Mouse (Mus musculus) heart, embryonic 14.5 days (tissue): Measurements from ENCODE around the gene Selenoh. TPM values are rescaled to one million over a fixed set of nuclear protein-coding genes. Genes with fewer than 3 reads are reported as not detected.

ENCODE experiments used
- ATAC-seq: fragments of 200-750 bp; cut with Nextera tagmentation; 2 replicates; pipeline ENCODE4 v1.8.0; 2017; ENCODE audit warnings: low read depth, moderate TSS enrichment; ENCODE audit not compliant: insufficient number of reproducible peaks, insufficient read depth, low FRiP score
- H3K27ac ChIP-seq, 2 experiments: fragments of 200-500 bp in 1 of 2; fragments of 300-500 bp in 1 of 2; sonication (generic) in 1 of 2; replicated peaks in 1 of 2; 2 replicates each; pipeline ENCODE4 v1.5.1; 2012 to 2014; ENCODE audit warnings: low read depth in 2 of 2, low read length in 2 of 2, control low read depth in 1 of 2, mild to moderate bottlenecking in 1 of 2, mixed read lengths in 1 of 2; ENCODE audit not compliant: control insufficient read depth in 1 of 2, insufficient read depth in 1 of 2
- H3K27me3 ChIP-seq: fragments of 300-500 bp; sonication (generic); 2 replicates; pipeline ENCODE4 v1.6.1; 2014; ENCODE audit warnings: mild to moderate bottlenecking, low read length, control low read depth; ENCODE audit not compliant: control insufficient read depth, insufficient read depth
- H3K36me3 ChIP-seq: fragments of 300-500 bp; sonication (generic); 2 replicates; pipeline ENCODE4 v1.6.1; 2014; ENCODE audit warnings: mild to moderate bottlenecking, control low read depth, low read length, mixed read lengths; ENCODE audit not compliant: control insufficient read depth, insufficient read depth
- H3K4me1 ChIP-seq, 2 experiments: fragments of 200-500 bp in 1 of 2; fragments of 300-500 bp in 1 of 2; sonication (generic) in 1 of 2; 2 replicates each; pipeline ENCODE4 v1.6.1; 2012 to 2014; ENCODE audit warnings: low read length in 2 of 2, control low read depth in 1 of 2, mixed read lengths in 1 of 2; ENCODE audit not compliant: control insufficient read depth in 2 of 2, insufficient read depth in 2 of 2
- H3K4me2 ChIP-seq: fragments of 300-500 bp; sonication (generic); 2 replicates; pipeline ENCODE4 v1.6.1; 2014; ENCODE audit warnings: mild to moderate bottlenecking, low read length
- H3K4me3 ChIP-seq, 2 experiments: fragments of 200-500 bp in 1 of 2; fragments of 300-500 bp in 1 of 2; sonication (generic) in 1 of 2; 2 replicates each; pipeline ENCODE4 v1.5.1; 2012 to 2014; ENCODE audit warnings: low read length in 2 of 2, mild to moderate bottlenecking in 2 of 2, control low read depth in 1 of 2, low read depth in 1 of 2, moderate library complexity in 1 of 2; ENCODE audit not compliant: control insufficient read depth in 1 of 2, insufficient read depth in 1 of 2
- H3K9ac ChIP-seq: fragments of 300-500 bp; sonication (generic); 2 replicates; pipeline ENCODE4 v1.6.1; 2014; ENCODE audit warnings: mild to moderate bottlenecking, low read length
- H3K9me3 ChIP-seq: fragments of 300-500 bp; sonication (generic); 2 replicates; pipeline ENCODE4 v1.6.1; 2016; ENCODE audit warnings: low read length, control low read depth; ENCODE audit not compliant: control insufficient read depth
- WGBS: fragments of 180-500 bp; shearing (Covaris S2); extraction: QIAGEN DNeasy Blood & Tissue Kit; methylation state at CpG from one replicate; pipeline ENCODE4 v1.1.7; 2014; 5-methylcytosine and 5-hydroxymethylcytosine counted together
- polyA plus RNA-seq: library from polyadenylated mRNA; unstranded; fragments of >200 nt; fragmentation: Nextera tagmentation; extraction: Ambion mirVana; gene quantifications from 2 replicates; pipeline ENCODE4 v1.2.1, GENCODE M21; 2014

The Selenoh gene
- polyA plus RNA-seq, 1 experiment from 2014 or later = 271 TPM

DNA sequence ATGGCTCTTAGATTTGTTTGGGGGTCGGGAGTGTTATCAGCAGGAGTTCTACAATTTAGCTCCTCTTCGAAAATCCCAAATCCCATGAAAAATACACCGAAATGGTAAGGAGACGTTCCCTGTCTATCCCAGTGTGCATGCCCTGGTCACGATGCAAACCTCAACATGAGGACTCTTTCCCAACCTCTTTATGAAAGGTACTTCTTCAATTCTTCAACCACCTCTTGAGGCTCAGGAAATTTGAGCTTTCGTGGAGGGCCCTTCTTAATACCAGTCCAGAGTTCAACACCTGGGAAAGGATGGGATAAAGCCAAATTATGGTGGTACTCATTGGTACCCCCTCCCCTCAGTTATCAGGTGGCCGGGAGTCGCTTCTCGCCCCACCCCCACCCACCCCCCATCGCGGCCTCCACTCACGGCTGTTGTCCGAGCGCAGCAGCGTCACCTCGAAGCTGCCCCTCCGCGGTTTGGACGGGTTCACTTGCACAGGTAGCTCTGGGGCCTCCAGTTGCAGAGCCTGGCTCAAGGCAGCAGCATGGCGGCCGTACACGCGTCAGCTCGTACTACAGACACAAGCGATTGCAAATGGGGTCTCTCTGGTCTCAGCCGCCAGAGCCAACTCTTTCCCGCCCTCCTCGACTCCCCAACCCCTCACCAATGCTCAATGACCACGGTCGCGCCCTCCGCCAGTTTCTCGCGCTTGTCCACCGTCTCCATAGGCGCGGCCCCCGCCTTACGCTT is 572 bp downstream of the Selenoh start:
- WGBS = 3% methylated on average over 39 of the region's 39 CpGs
- peak; percentile 63 for ATAC-seq
- H3K27ac ChIP-seq = peak overlapping the region; percentile 91 to 95

DNA sequence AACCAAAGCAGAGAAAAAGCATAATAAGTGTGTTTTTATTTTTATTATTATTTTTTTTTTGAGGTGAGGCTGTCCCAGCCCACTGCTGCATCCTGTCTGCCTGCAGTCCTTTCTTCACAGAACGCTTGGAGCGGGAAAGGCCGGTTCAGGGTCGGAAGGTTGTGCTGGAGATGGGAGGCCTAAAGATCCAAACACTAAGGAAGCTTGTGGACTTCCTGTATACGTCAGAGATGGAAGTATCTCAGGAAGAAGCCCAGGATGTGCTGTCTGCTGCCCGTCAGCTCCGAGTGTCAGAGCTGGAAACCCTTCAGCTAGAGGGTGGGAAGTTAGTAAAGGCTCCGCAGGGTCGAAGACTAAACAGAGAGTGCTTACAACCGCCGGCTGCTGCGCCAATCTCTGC is 4.5 kb downstream of the Selenoh start:
- no peak overlapping the region for H3K4me3 ChIP-seq
- H3K27me3 ChIP-seq = no peaks in the 10 kb centered on the region
- peaks cover 14% of the 10 kb centered on the region; the same call in 1 of the 2 replicates for H3K36me3 ChIP-seq
- 45% methylated on average over 12 of the region's 12 CpGs for WGBS
- H3K27ac ChIP-seq = peak overlapping the region; percentile 51 to 58
- peaks cover 6 to 11% of the 10 kb centered on the region in 2 experiments; a peak in 3 of 4 replicates for H3K4me1 ChIP-seq
- no peak for ATAC-seq
- no peak overlapping the region for H3K9ac ChIP-seq
- no peaks in the 10 kb centered on the region for H3K9me3 ChIP-seq
- H3K4me2 ChIP-seq = no peak overlapping the region

More for the DNA sequence above, 572 bp downstream of the Selenoh start:
- no peaks in the 10 kb centered on the region for H3K27me3 ChIP-seq
- H3K9ac ChIP-seq = peak overlapping the region; percentile 97
- H3K36me3 ChIP-seq = peaks cover 42% of the 10 kb centered on the region
- peak overlapping the region; percentile 98 to 99 for H3K4me3 ChIP-seq
- H3K4me1 ChIP-seq = peaks cover 6 to 12% of the 10 kb centered on the region in 2 experiments
- H3K4me2 ChIP-seq = peak overlapping the region; percentile 81
- H3K9me3 ChIP-seq = no peaks in the 10 kb centered on the region

DNA sequence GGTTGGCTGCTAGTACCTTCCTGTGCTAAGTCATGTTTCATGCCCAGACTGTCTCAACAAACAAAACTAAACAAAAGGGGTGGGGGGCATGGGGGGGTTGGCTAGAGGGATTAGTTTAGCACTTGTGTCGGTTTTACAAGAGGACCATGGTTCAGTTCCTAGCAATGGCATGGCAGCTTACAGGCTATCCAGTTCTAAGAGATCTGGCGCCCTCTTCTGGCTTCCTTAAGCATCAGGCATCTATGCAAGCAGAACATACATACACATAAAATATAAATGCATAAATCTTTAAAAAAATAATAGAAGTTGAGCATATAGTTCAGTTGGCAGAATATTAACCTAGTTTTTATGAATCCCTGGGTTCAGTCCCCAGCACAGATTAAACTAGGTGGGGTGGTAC is 7.7 kb downstream of the Selenoh start:
- Histone ChIP-seq H3K9me3 (no peaks in the 10 kb centered on the region), H3K9ac (no peak overlapping the region), H3K4me2 (no peak overlapping the region), H3K36me3 (no peaks in the 10 kb centered on the region; the same call in 1 of the 2 replicates), H3K27me3 (no peaks in the 10 kb centered on the region), H3K4me1 (peaks cover 0 to 6% of the 10 kb centered on the region in 2 experiments; a peak in 1 of 4 replicates), H3K27ac (no peak overlapping the region), H3K4me3 (no peak overlapping the region)
- no peak for ATAC-seq
- 21% methylated on average over 2 of the region's 2 CpGs for WGBS

DNA sequence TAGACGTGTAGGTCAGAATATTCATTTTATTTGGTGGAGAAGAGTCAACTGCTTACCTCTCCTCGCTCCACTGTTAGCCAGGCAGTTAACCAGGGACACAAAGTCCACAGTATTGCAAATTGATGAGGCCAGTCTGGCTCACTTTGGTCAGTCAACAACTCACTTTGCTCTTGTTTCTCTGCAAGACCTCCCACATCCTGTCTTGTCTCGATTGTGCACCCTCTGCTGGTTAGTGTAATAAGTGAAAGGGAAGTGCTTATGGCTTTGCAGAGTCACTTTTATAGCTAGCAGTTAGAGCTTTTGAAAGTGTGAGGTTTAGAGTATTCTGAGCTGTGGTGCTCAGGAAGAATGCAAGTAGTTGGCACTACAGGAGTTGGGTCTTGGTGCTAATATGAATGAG is 10.3 kb downstream of the Selenoh start:
- H3K4me3 ChIP-seq = no peak overlapping the region
- no peak overlapping the region for H3K9ac ChIP-seq
- no peak overlapping the region for H3K27ac ChIP-seq
- 59% methylated on average over 3 of the region's 3 CpGs for WGBS
- H3K27me3 ChIP-seq = no peaks in the 10 kb centered on the region
- no peaks in the 10 kb centered on the region for H3K9me3 ChIP-seq
- no peak for ATAC-seq
- H3K36me3 ChIP-seq = no peaks in the 10 kb centered on the region
- no peak overlapping the region for H3K4me2 ChIP-seq
- no peaks in the 10 kb centered on the region for H3K4me1 ChIP-seq

DNA sequence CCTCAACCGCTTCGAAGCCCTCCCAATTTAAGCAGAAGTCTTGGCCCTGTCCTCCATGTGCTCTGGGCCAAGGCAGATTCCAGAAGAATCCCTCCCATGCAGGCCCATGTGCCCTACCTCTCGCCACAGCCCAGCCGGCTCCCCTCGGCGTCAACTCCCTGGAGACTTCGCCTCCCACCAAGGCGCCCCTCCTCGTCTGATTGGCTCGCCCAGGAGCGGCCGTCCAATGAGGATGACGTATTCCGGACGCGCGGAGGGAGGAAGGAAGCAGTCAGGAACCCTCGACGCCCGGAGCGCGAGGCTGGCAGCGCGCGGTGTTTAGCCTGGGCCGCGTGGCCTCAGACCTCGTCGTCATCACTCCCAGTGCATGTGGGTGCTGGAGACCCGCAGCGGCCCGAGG is 11.8 kb downstream of the Selenoh start, which contains the start of gene Btbd18:
Gene Btbd18 (plus strand): TSS at position 274 of the 400 bp plus-strand sequence.
- Histone ChIP-seq H3K4me1 (no peaks in the 10 kb centered on the region), H3K27ac (no peak within 1 kb of the TSS), H3K9ac (no peak within 1 kb of the TSS), H3K36me3 (no peaks in the 10 kb centered on the region), H3K9me3 (no peaks in the 10 kb centered on the region), H3K4me2 (no peak within 1 kb of the TSS), H3K4me3 (no peak within 1 kb of the TSS), H3K27me3 (no peaks in the 10 kb centered on the region)
- no peak for ATAC-seq
- 91% methylated on average over 32 of the region's 32 CpGs for WGBS

DNA sequence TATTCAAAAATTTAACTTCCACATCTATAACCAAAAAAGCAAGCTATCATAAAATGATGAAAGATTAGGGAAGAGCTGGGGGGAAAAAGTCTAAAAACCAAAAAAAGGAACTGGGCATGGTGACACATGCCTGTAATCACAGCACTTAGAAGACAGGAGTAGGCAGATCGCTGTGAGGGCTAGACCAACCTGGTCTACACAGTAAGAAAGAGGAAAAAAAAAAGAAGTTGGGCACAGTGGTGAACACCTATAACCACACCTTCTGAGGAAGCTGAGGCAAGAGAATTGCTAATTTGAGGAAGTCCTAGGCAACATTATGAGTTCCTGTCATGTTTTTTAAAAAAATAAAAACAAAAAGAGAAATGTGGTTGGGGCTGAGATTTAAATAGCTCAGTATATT is 14.7 kb downstream of the Selenoh start:
- H3K27ac ChIP-seq = no peak overlapping the region
- 58% methylated on average over 1 of the region's 1 CpGs for WGBS
- ATAC-seq = no peak
- H3K27me3 ChIP-seq = no peaks in the 10 kb centered on the region
- H3K4me2 ChIP-seq = no peak overlapping the region
- H3K9ac ChIP-seq = no peak overlapping the region
- H3K9me3 ChIP-seq = no peaks in the 10 kb centered on the region
- no peak overlapping the region for H3K4me3 ChIP-seq
- H3K36me3 ChIP-seq = no peaks in the 10 kb centered on the region
- H3K4me1 ChIP-seq = no peaks in the 10 kb centered on the region

DNA sequence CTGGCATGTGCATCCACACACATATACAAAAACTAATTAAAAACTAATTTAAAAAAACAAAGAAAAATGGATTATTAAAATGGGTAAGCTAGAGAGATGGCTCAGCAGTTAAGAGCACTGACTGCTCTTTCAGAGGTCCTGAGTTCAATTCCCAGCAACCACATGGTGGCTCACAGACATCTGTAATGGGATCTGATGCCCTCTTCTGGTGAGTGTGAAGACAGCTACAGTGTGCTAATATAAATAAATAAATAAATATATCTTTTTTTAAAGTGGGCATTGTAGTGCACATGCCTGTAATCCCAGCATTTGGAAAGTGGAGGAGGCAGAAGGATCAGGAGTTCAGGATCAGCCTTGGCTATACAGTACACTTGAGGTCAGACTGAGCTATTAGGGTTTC is 17.2 kb downstream of the Selenoh start:
- Histone ChIP-seq H3K36me3 (no peaks in the 10 kb centered on the region), H3K4me3 (no peak overlapping the region), H3K4me1 (no peaks in the 10 kb centered on the region), H3K4me2 (no peak overlapping the region), H3K27ac (no peak overlapping the region), H3K27me3 (no peaks in the 10 kb centered on the region), H3K9ac (no peak overlapping the region), H3K9me3 (no peaks in the 10 kb centered on the region)
- ATAC-seq = no peak
